Mouse (Mus musculus): ENCODE results near the gene Tnfrsf11a.

DNA sequence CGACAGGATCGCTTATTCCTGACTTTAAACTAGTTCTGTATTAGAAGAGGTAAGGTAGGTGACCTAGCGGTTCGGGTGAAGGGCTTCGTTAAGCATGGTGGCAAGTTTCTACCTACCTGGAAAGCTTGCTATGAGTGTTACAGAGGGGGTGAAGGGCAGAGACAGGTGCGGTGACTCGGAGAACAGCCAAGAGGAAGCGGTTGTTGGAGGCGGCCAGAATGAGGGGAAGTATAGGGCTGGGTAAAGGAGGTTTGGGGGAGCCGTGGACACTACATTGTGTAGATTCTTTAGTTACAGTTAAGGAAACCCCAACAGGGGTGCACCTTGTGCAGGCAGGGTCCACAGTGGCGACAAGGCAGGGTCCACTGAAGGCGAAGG lies 450 bp upstream of the Tnfrsf11a start:
- TF ChIP-seq POLR2A (IDR thresholded peaks at IDR 0.05; ENCODE audit: low read depth, low read length) (no peak), CTCF (IDR thresholded peaks at IDR 0.05; ENCODE audit: borderline replicate concordance, insufficient read depth, low read length) (no peak)
